Mouse (Mus musculus): Measurements from ENCODE around the gene Sptb. TPM values are rescaled to one million over a fixed set of nuclear protein-coding genes. Genes with fewer than 3 reads are reported as not detected.

Gene Sptb
- total and polyA plus RNA-seq, 2 experiments, result 0.43 to 0.46 TPM

DNA sequence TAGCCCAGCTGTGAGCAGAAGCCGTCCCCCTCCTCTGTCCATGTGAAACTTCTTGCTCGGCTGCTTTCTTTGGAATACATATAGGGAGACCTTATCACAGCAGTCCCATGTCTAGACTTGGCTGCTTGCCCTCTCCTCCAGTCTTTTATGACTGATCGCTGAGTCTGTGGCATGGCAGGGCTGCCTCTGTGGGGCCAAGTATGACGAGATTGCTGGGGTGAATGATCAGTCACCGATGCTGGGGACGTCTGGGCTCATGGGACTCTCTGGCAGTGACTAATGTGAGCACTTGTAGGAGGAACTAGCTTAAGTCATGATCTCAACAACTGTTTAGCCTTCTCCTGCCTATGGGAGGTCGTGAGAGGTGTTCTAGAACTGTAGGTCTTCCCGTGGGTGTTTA is 158.0 kb downstream of the Sptb start:
- DNase-seq (ENCODE audit: extremely low read depth, low read depth, low spot score), result no peak
- Histone ChIP-seq H3K9ac (ENCODE audit: low read depth, low read length) (no peak overlapping the region), H3K4me1 (ENCODE audit: control insufficient read depth, insufficient read depth, low read length) (peaks cover 47% of the 10 kb centered on the region), H3K79me2 (ENCODE audit: control insufficient read depth, insufficient read depth, low read length) (peaks cover 42% of the 10 kb centered on the region; the same call in 1 of the 2 replicates), H3K27ac (replicated peaks; ENCODE audit: insufficient read depth, low read depth, low read length) (0 out of 2 replicates have a peak overlapping the region, but pooled peaks have one; percentile 7), H3K27me3 (ENCODE audit: control insufficient read depth, insufficient read depth, low read length) (no peaks in the 10 kb centered on the region), H3K36me3 (ENCODE audit: control insufficient read depth, insufficient read depth, low read length) (no peaks in the 10 kb centered on the region), H3K4me3 (ENCODE audit: insufficient read depth, low read depth, low read length) (no peak overlapping the region)
- TF ChIP-seq CTCF (IDR thresholded peaks at IDR 0.05; ENCODE audit: low read depth, low read length), result no peak
- TF ChIP-seq POLR2A (IDR thresholded peaks at IDR 0.05; ENCODE audit: extremely low read depth, insufficient read depth, low read length), result no peak
- 31% methylated on average over 8 of the region's 8 CpGs for WGBS

DNA sequence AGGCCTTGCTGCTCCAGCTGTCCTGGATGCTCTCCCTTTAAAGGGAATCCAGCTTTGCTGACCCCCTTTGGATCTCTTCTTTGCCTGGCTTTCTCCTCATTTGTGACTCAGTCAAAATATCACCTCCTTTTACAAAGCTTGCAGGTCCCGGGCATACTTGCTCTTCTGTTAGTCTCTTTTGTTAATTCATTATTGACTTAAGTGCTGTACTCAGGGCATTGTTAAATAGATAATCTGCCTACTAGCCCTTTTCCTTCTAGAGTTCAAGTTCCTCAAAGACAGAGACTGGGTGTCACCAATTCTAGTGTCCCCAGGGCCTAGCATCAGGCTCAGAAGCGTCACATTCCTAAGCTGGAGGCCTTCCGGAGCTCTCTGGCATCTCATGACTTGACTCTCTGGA is 161.1 kb downstream of the Sptb start:
- Histone ChIP-seq H3K4me3 (ENCODE audit: insufficient read depth, low read depth, low read length) (no peak overlapping the region), H3K27ac (replicated peaks; ENCODE audit: insufficient read depth, low read depth, low read length) (no peak overlapping the region), H3K36me3 (ENCODE audit: control insufficient read depth, insufficient read depth, low read length) (no peaks in the 10 kb centered on the region), H3K27me3 (ENCODE audit: control insufficient read depth, insufficient read depth, low read length) (no peaks in the 10 kb centered on the region), H3K4me1 (ENCODE audit: control insufficient read depth, insufficient read depth, low read length) (peaks cover 47% of the 10 kb centered on the region), H3K9ac (ENCODE audit: low read depth, low read length) (no peak overlapping the region), H3K79me2 (ENCODE audit: control insufficient read depth, insufficient read depth, low read length) (peaks cover 50% of the 10 kb centered on the region)
- DNase-seq (ENCODE audit: extremely low read depth, low read depth, low spot score), result no peak
- 83% methylated on average over 3 of the region's 3 CpGs for WGBS
- no peak for TF ChIP-seq CTCF (IDR thresholded peaks at IDR 0.05; ENCODE audit: low read depth, low read length)
- no peak for TF ChIP-seq POLR2A (IDR thresholded peaks at IDR 0.05; ENCODE audit: extremely low read depth, insufficient read depth, low read length)

GRCm38 (mm10) chr12:76548082-76548423 is 162.3 kb downstream of the Sptb start:
- H3K27me3 ChIP-seq (ENCODE audit: control insufficient read depth, insufficient read depth, low read length), result no peaks in the 10 kb centered on the region
- no peak for DNase-seq (ENCODE audit: extremely low read depth, low read depth, low spot score)
- 37% methylated on average over 7 of the region's 7 CpGs for WGBS
- peak overlapping the region; percentile 91 for H3K27ac ChIP-seq (replicated peaks; ENCODE audit: insufficient read depth, low read depth, low read length)
- H3K79me2 ChIP-seq (ENCODE audit: control insufficient read depth, insufficient read depth, low read length), result peaks cover 44% of the 10 kb centered on the region
- no peaks in the 10 kb centered on the region for H3K36me3 ChIP-seq (ENCODE audit: control insufficient read depth, insufficient read depth, low read length)
- peaks cover 42% of the 10 kb centered on the region for H3K4me1 ChIP-seq (ENCODE audit: control insufficient read depth, insufficient read depth, low read length)
- peak overlapping the region; percentile 30 for H3K9ac ChIP-seq (ENCODE audit: low read depth, low read length)
- TF ChIP-seq POLR2A (IDR thresholded peaks at IDR 0.05; ENCODE audit: extremely low read depth, insufficient read depth, low read length) (no peak), CTCF (IDR thresholded peaks at IDR 0.05; ENCODE audit: low read depth, low read length) (no peak)
- no peak overlapping the region for H3K4me3 ChIP-seq (ENCODE audit: insufficient read depth, low read depth, low read length)

DNA sequence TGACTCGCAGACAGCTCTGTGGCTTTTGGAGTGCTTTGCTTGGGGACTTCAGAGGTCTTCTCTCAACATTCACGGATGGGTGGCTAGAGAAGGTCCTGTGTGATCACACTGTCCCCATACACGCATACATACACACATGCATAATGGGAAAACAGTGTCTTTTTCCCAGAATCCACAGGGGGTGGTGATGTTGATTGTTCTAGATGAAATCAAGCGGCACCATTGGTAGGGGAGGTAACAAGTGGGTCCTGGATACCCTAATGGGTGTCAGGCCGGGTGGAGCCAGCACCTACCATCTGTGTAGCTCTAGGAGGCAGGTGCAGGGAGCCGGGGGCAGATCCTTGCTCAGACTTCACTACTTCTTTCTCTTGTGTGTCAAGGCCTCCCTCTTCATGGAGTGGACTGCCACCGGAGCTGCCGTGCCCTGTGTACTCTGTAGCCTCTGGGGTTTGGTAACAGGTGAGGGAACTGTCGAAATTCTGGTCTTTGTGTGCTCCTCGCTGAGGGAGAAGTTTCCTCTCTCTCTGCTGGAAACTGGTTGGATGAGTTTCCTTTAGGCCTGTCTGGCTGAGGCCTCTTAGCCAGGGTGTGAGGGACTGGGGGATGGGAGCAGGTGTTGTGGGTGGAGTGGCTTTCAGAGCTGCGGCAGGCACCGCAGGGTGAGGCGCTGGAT is 162.8 kb downstream of the Sptb start:
- no peaks in the 10 kb centered on the region for H3K36me3 ChIP-seq (ENCODE audit: control insufficient read depth, insufficient read depth, low read length)
- H3K27me3 ChIP-seq (ENCODE audit: control insufficient read depth, insufficient read depth, low read length), result no peaks in the 10 kb centered on the region
- peak overlapping the region; percentile 71 for H3K9ac ChIP-seq (ENCODE audit: low read depth, low read length)
- H3K79me2 ChIP-seq (ENCODE audit: control insufficient read depth, insufficient read depth, low read length), result peaks cover 45% of the 10 kb centered on the region
- WGBS, result 20% methylated on average over 13 of the region's 13 CpGs
- H3K4me3 ChIP-seq (ENCODE audit: insufficient read depth, low read depth, low read length), result peak overlapping the region; percentile 46
- peak; percentile 88 for DNase-seq (ENCODE audit: extremely low read depth, low read depth, low spot score)
- H3K4me1 ChIP-seq (ENCODE audit: control insufficient read depth, insufficient read depth, low read length), result peaks cover 40% of the 10 kb centered on the region
- peak overlapping the region; percentile 91 for H3K27ac ChIP-seq (replicated peaks; ENCODE audit: insufficient read depth, low read depth, low read length)
- no peak for TF ChIP-seq CTCF (IDR thresholded peaks at IDR 0.05; ENCODE audit: low read depth, low read length)
- no peak for TF ChIP-seq POLR2A (IDR thresholded peaks at IDR 0.05; ENCODE audit: extremely low read depth, insufficient read depth, low read length)

DNA sequence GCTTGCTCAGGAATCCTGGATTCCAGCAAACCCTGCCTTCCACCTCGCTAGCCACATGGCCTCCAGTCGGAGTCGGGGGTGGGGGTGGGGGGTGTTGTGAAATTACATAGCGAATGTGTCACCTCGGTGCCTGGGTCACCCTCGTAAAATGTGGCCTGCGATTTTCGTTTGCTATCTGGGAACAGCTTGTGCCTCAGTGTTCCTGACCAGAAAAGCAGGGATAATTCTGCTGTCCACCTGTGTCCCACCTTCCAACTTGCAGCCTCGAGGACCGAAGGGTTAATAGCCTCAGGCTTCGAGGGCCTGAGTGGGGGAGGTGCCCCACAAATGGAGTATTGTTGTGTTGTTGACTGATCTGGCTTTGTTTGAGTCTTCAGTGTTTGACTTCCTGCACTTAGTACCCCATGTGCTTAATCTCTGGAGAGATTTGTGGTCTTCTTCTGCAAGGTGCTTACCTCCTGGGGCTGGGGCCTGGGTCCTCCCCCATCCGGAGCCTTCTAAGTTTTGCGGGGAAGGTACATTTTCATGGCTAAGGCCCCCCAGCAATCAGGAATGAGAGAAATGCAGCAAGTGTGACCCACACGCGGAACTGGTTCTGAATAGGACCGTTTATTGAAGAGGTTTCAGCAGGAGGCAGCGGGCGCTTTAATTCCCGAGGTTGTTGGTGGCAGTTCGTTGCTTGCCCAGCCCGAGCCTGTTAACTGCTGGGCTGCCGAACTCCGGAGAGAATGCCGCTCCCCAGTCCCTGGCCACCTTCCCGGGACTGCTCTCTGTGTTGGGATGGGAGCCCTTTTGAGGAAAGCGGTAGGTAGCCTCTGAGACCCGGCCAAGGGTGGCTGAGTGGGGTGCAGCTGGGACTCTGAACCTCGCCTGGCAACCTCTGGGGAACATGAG is 163.7 kb downstream of the Sptb start:
- TF ChIP-seq POLR2A (IDR thresholded peaks at IDR 0.05; ENCODE audit: extremely low read depth, insufficient read depth, low read length) (no peak), CTCF (IDR thresholded peaks at IDR 0.05; ENCODE audit: low read depth, low read length) (no peak)
- Histone ChIP-seq H3K4me3 (ENCODE audit: insufficient read depth, low read depth, low read length) (peak overlapping the region; percentile 46), H3K4me1 (ENCODE audit: control insufficient read depth, insufficient read depth, low read length) (peaks cover 38% of the 10 kb centered on the region), H3K9ac (ENCODE audit: low read depth, low read length) (peak overlapping the region; percentile 71), H3K27me3 (ENCODE audit: control insufficient read depth, insufficient read depth, low read length) (no peaks in the 10 kb centered on the region), H3K36me3 (ENCODE audit: control insufficient read depth, insufficient read depth, low read length) (no peaks in the 10 kb centered on the region), H3K27ac (replicated peaks; ENCODE audit: insufficient read depth, low read depth, low read length) (peak overlapping the region; percentile 91), H3K79me2 (ENCODE audit: control insufficient read depth, insufficient read depth, low read length) (peaks cover 48% of the 10 kb centered on the region)
- 13% methylated on average over 28 of the region's 28 CpGs for WGBS
- peak; percentile 75 for DNase-seq (ENCODE audit: extremely low read depth, low read depth, low spot score)
